Mouse (Mus musculus) macrophage (primary cell): ENCODE results near the gene Nolc1. TPM values are rescaled to one million over a fixed set of nuclear protein-coding genes. Genes with fewer than 3 reads are reported as not detected.

ENCODE experiments used
- H3K27ac ChIP-seq: fragments of 350-480 bp; formaldehyde crosslinking; 2 replicates; pipeline ENCODE4 v1.9.0; 2021
- H3K36me3 ChIP-seq: fragments of 350-480 bp; formaldehyde crosslinking; 2 replicates; pipeline ENCODE4 v1.9.0; 2021; ENCODE audit errors: inconsistent target
- H3K4me3 ChIP-seq: fragments of 350-480 bp; formaldehyde crosslinking; 2 replicates; pipeline ENCODE4 v1.9.0; 2021; ENCODE audit errors: inconsistent target
- H3K79me2 ChIP-seq: fragments of 350-480 bp; formaldehyde crosslinking; 2 replicates; pipeline ENCODE4 v1.9.0; 2021; ENCODE audit errors: inconsistent target
- WGBS: methylation state at CpG from one replicate; pipeline ENCODE4 v1.1.7; 2026; ENCODE audit warnings: inconsistent platforms; ENCODE audit not compliant: missing documents; 5-methylcytosine and 5-hydroxymethylcytosine counted together
- polyA plus RNA-seq: library from polyadenylated mRNA; stranded (reverse); fragments of 250-400 nt; gene quantifications from 3 replicates; pipeline ENCODE4 v1.2.4, GENCODE M21; 2018; ENCODE audit warnings: inconsistent platforms

The Nolc1 gene
- polyA plus RNA-seq, 1 experiment from 2014 or later, result 43.9 TPM

DNA sequence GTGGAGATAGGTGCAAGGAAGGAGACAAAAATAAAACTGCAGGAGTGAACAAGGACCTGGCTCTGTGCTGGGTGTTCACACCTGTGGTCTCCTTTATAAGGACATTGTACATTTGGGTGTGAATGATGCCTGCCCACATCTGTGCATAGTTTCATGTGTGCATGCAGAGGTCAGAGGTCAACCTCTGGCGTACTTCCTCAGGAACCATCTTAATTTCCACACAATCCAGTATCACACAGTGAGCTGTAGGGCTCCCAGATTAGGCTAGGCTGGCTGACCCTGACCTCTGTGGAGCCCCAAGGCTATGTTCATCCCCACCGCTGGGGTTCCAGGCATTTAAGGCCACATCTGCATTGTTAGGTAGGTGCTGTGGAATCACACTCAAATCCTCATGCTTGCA lies 28.2 kb upstream of the Nolc1 start:
- H3K4me3 ChIP-seq, result no peak overlapping the region
- H3K36me3 ChIP-seq, result no peaks in the 10 kb centered on the region
- no peak overlapping the region for H3K27ac ChIP-seq
- no CpG with 5 or more reads among the region's 2 CpGs for WGBS
- H3K79me2 ChIP-seq, result peaks cover 23% of the 10 kb centered on the region

GRCm38 (mm10) chr19:46049129-46049528 lies 26.5 kb upstream of the Nolc1 start:
- WGBS, result 93% methylated on average over 4 of the region's 4 CpGs
- Histone ChIP-seq H3K36me3 (no peaks in the 10 kb centered on the region), H3K79me2 (peaks cover 6% of the 10 kb centered on the region), H3K4me3 (no peak overlapping the region), H3K27ac (no peak overlapping the region)

GRCm38 (mm10) chr19:46050462-46050861 lies 25.2 kb upstream of the Nolc1 start:
- Histone ChIP-seq H3K36me3 (no peaks in the 10 kb centered on the region), H3K79me2 (no peaks in the 10 kb centered on the region), H3K27ac (0 out of 2 replicates have a peak overlapping the region, but pooled peaks have one; percentile 8), H3K4me3 (no peak overlapping the region)
- 11% methylated on average over 2 of the region's 2 CpGs for WGBS

GRCm38 (mm10) chr19:46055752-46056387 lies 19.8 kb upstream of the Nolc1 start:
- H3K27ac ChIP-seq, result peak overlapping the region; percentile 31; the same call in 1 of the 2 replicates
- H3K36me3 ChIP-seq, result no peaks in the 10 kb centered on the region
- H3K4me3 ChIP-seq, result peak overlapping the region; percentile 49
- peaks cover 38% of the 10 kb centered on the region for H3K79me2 ChIP-seq
- 8% methylated on average over 11 of the region's 11 CpGs for WGBS

DNA sequence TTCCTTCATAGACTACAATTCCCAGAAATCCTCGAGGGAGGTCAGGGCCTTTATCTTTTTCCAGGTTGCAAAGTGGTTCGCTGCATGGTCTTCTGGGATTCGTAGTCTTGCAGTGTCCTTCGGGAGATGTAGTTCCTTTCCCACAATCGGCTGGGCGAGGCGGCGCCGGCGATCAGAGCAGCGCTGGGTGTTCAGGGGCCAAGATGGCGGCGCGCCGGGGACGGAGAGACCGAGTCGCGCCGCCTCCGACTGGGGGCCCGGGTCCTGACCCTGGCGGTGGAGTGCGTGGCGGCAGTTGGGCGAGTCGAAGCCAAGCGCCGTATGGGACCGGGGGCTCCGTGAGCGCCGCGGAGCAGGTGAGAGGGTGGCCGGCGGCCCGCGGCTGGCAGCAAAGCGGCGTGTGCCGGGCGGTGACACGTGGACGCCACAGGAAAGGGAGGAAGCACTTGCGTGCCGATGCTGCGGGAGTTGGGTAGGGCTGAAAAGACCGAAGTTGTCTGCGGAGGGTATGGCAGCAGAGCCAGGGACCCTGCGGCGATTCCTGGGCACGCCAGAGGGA lies 19.2 kb upstream of the Nolc1 start:
- peaks cover 44% of the 10 kb centered on the region for H3K79me2 ChIP-seq
- H3K36me3 ChIP-seq, result 0 out of 2 replicates have a peak, but pooled peaks cover 6% of the 10 kb centered on the region
- peak overlapping the region; percentile 84 for H3K27ac ChIP-seq
- H3K4me3 ChIP-seq, result peak overlapping the region; percentile 67
- 2% methylated on average over 52 of the region's 52 CpGs for WGBS

GRCm38 (mm10) chr19:46056947-46057607 lies 18.6 kb upstream of the Nolc1 start:
- Histone ChIP-seq H3K36me3 (peaks cover 12% of the 10 kb centered on the region; the same call in 1 of the 2 replicates), H3K4me3 (peak overlapping the region; percentile 67), H3K27ac (peak overlapping the region; percentile 84), H3K79me2 (peaks cover 50% of the 10 kb centered on the region)
- WGBS, result 1% methylated on average over 38 of the region's 42 CpGs

- WGBS, result 93% methylated on average over 7 of the region's 7 CpGs
- Histone ChIP-seq H3K79me2 (peaks cover 64% of the 10 kb centered on the region), H3K27ac (no peak overlapping the region), H3K4me3 (0 out of 2 replicates have a peak overlapping the region, but pooled peaks have one; percentile 67), H3K36me3 (peaks cover 26% of the 10 kb centered on the region; the same call in 1 of the 2 replicates)
These were observed 17.2 kb upstream of the Nolc1 start for GRCm38 (mm10) chr19:46058466-46058865.

DNA sequence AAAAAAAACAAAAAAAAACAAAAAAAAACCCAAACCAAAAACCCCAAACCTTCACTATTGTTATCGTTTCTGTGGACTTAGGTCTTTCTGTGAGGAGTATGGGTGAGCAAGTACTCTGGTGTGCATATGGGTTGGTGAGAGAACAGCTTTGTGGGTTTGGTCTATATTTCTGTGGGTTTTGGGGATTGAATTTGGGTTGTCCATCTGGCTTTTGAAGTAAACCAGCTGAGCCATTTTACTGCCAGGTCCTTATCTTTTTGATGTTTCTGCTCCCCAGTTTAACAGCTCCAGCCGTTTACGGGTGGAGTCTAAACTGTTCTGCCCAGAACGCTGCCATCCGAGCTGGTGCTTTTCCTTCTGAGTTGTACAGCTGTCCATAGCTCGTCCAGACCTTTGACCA lies 14.8 kb upstream of the Nolc1 start:
- Histone ChIP-seq H3K4me3 (no peak overlapping the region), H3K36me3 (peaks cover 49% of the 10 kb centered on the region), H3K27ac (no peak overlapping the region), H3K79me2 (peaks cover 78% of the 10 kb centered on the region)
- WGBS, result 90% methylated on average over 6 of the region's 6 CpGs

DNA sequence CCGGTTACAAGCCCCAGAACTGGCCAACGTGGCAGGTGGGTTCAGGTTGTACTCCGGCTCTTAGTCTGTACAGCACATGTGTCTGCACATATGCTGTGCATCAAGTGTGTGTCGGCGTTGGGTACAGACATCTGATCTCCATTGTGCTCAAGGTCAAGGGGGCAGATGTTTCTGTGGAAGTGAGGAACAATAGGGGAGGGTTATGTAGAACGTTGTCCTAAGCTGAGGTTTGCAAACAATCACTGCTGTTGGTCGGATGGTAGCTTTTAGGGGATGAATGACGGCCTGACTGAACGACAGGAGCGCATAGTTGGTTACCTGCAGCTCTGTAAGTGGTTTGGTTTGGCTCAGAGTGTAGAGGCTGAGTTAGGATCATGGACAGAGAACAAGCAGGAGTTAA lies 7.6 kb upstream of the Nolc1 start:
- 95% methylated on average over 10 of the region's 10 CpGs for WGBS
- H3K79me2 ChIP-seq, result peaks cover 18% of the 10 kb centered on the region; the same call in 1 of the 2 replicates
- peaks cover 85% of the 10 kb centered on the region for H3K36me3 ChIP-seq
- H3K4me3 ChIP-seq, result no peak overlapping the region
- no peak overlapping the region for H3K27ac ChIP-seq

DNA sequence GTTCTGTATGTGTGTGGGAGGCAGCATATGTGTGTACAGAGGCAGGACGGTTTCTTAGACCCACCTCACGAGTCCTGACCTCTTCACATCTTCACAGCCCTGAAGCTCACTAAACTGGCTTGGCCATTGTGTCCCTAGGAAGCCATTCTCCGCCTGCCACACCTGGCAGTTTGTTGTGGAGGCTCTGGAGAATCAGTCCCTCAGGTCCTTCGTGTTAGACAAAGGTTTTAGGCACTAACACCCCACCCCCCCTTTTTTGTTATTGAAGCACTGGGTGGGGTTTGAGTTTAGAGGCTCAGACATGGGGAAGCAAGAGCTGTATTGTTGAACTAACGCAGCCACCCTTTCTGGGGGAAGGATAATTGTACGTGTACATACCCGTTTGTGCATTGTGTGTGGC lies 2.4 kb upstream of the Nolc1 start:
- H3K36me3 ChIP-seq, result peaks cover 40% of the 10 kb centered on the region
- peaks cover 24% of the 10 kb centered on the region for H3K79me2 ChIP-seq
- H3K27ac ChIP-seq, result no peak overlapping the region
- 85% methylated on average over 7 of the region's 7 CpGs for WGBS
- no peak overlapping the region for H3K4me3 ChIP-seq

DNA sequence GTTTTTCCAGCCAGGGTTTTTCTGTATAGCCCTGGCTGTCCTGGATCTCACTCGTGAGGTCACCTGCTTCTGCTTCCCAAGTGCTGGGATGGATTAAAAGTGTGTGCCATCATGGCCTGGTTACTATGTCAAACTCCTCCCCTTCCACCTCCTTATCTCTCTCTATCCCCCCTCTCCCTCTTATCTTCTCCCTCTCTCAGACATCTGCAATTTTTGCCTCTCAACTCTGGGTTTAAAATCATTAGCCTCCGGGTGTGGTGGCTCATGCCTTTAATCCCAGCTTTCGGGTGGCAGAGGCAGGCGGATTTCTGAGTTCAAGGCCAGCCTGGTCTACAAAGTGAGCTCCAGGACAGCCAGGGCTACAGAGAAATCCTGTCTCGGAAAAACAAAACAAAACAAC lies 1.4 kb upstream of the Nolc1 start:
- Histone ChIP-seq H3K27ac (no peak overlapping the region), H3K79me2 (peaks cover 29% of the 10 kb centered on the region), H3K36me3 (peaks cover 35% of the 10 kb centered on the region), H3K4me3 (no peak overlapping the region)
- WGBS, result 91% methylated on average over 5 of the region's 5 CpGs

- Histone ChIP-seq H3K36me3 (peaks cover 40% of the 10 kb centered on the region), H3K27ac (no peak overlapping the region), H3K4me3 (no peak overlapping the region), H3K79me2 (peaks cover 29% of the 10 kb centered on the region)
- 82% methylated on average over 3 of the region's 3 CpGs for WGBS
These were observed 2.9 kb downstream of the Nolc1 start for GRCm38 (mm10) chr19:46078535-46078934.

DNA sequence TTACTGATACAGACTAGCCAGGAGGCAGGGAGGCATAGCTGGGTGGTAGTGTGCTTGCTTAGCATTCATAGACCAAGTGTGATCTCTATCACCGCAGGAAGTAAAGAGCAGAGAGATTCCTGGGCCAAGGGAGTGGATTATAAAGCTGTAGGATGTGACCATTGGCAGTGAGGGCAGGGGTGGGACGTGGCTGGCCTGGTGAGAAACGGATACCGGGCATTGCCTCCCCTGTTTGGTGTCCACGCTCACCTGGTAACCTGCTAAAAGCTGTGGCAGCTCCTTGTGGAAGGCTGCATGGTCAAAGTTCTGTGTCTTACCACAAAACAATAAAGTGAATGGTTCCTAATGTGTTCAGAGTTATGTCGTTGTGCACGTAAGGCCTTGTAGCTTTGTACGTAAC lies 9.5 kb downstream of the Nolc1 start:
- 94% methylated on average over 8 of the region's 8 CpGs for WGBS
- H3K4me3 ChIP-seq, result no peak overlapping the region
- peaks cover 38% of the 10 kb centered on the region for H3K36me3 ChIP-seq
- H3K27ac ChIP-seq, result no peak overlapping the region
- H3K79me2 ChIP-seq, result no peaks in the 10 kb centered on the region

DNA sequence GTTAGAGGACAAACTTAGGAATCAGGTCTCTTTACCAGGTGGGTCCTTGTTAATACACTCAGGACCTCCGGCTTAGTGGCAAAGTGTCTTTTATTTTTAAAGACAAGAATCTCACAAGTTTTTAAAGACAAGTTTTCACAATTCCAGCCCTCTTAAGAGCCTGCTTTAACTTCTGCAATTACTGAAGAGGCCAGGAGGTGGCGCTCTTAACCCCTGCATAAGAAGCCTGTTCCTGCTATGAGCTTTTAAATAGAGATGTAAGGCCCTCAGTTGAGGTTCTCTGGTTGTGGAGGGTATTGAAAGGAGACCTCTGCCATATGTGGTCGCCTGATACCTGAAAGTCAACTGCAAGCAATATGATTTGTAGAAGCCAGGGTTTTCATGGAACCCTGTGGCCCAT lies 10.7 kb downstream of the Nolc1 start:
- 44% methylated on average over 3 of the region's 3 CpGs for WGBS
- Histone ChIP-seq H3K79me2 (no peaks in the 10 kb centered on the region), H3K36me3 (peaks cover 26% of the 10 kb centered on the region), H3K27ac (no peak overlapping the region), H3K4me3 (no peak overlapping the region)

DNA sequence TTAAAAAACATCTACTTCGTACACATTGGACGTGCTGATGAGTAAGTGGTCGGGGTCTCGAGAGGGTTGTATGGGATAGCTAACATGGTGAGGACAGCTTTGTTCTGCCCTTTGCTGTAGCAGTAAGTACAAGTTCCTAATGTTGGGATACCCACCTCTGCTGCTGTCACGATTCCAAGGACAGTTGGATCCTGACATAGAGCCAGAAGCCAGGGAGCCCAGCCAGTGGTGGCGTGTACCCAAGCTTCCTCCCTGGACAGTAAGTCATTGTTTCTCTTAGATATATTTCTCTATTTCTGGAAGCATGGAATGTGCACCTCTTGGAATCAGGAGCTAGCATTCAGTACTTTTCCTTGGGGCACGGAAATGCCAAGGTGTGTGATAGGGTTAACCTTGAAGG lies 12.2 kb downstream of the Nolc1 start:
- H3K36me3 ChIP-seq, result peaks cover 11% of the 10 kb centered on the region
- WGBS, result 91% methylated on average over 7 of the region's 7 CpGs
- H3K79me2 ChIP-seq, result no peaks in the 10 kb centered on the region
- no peak overlapping the region for H3K4me3 ChIP-seq
- H3K27ac ChIP-seq, result no peak overlapping the region
